Mouse (Mus musculus): ENCODE measurements at regions not wholly inside any gene's neighbourhood (a gene's known extent, or its start where the extent isn't known, plus 50 kb on each side); places are given as distances from the start of the nearest gene placed in this dataset.
A peak's percentile ranks its signal among the peaks of the same experiment; 100 is the strongest.
"Not testable (repeated sequence)": the region's sequence is repeated elsewhere in the genome, so short reads cannot be mapped to it uniquely, and the experiment has no call there.

- no peak for TF ChIP-seq POLR2A (IDR thresholded peaks at IDR 0.05; ENCODE audit: low read depth, low read length)
- no peak overlapping the region for H3K27ac ChIP-seq (ENCODE audit: insufficient read depth, low read length)
- H3K4me3 ChIP-seq (ENCODE audit: insufficient read depth, low read length) = no peak overlapping the region
- peaks cover 3% of the 10 kb centered on the region for H3K4me1 ChIP-seq (ENCODE audit: control insufficient read depth, insufficient read depth, low read length)
Observed at GRCm38 (mm10) chr1:12120926-12121325, 707.0 kb downstream of the A830018L16Rik start.

- not testable (repeated sequence) for H3K27ac ChIP-seq (ENCODE audit: insufficient read depth, low read length); H3K4me3 ChIP-seq (ENCODE audit: insufficient read depth, low read length); H3K4me1 ChIP-seq (ENCODE audit: control insufficient read depth, insufficient read depth, low read length)
Observed at GRCm38 (mm10) chr1:12126611-12127010, 712.7 kb downstream of the A830018L16Rik start.

GRCm38 (mm10) chr1:12170503-12170902 is 756.6 kb downstream of the A830018L16Rik start:
- Histone ChIP-seq H3K4me1 (ENCODE audit: control insufficient read depth, insufficient read depth, low read length) (no peaks in the 10 kb centered on the region), H3K27ac (ENCODE audit: insufficient read depth, low read length) (no peak overlapping the region), H3K4me3 (ENCODE audit: insufficient read depth, low read length) (no peak overlapping the region)
- TF ChIP-seq POLR2A (IDR thresholded peaks at IDR 0.05; ENCODE audit: low read depth, low read length) (no peak), CTCF (IDR thresholded peaks at IDR 0.05; ENCODE audit: borderline replicate concordance, insufficient read depth, low read length) (no peak)

GRCm38 (mm10) chr1:12189646-12190233 is 775.8 kb downstream of the A830018L16Rik start:
- no peak overlapping the region for H3K27ac ChIP-seq (ENCODE audit: insufficient read depth, low read length)
- TF ChIP-seq POLR2A (IDR thresholded peaks at IDR 0.05; ENCODE audit: low read depth, low read length) (no peak), CTCF (IDR thresholded peaks at IDR 0.05; ENCODE audit: borderline replicate concordance, insufficient read depth, low read length) (no peak)
- H3K4me3 ChIP-seq (ENCODE audit: insufficient read depth, low read length) = no peak overlapping the region
- no peaks in the 10 kb centered on the region for H3K4me1 ChIP-seq (ENCODE audit: control insufficient read depth, insufficient read depth, low read length)

- H3K4me1 ChIP-seq (ENCODE audit: control insufficient read depth, insufficient read depth, low read length) = no peaks in the 10 kb centered on the region
- no peak overlapping the region for H3K4me3 ChIP-seq (ENCODE audit: insufficient read depth, low read length)
- no peak for TF ChIP-seq CTCF (IDR thresholded peaks at IDR 0.05; ENCODE audit: borderline replicate concordance, insufficient read depth, low read length)
- no peak for TF ChIP-seq POLR2A (IDR thresholded peaks at IDR 0.05; ENCODE audit: low read depth, low read length)
- H3K27ac ChIP-seq (ENCODE audit: insufficient read depth, low read length) = no peak overlapping the region
Observed at GRCm38 (mm10) chr1:12192588-12192987, 778.7 kb downstream of the A830018L16Rik start.

- Histone ChIP-seq H3K4me3 (ENCODE audit: insufficient read depth, low read length) (no peak overlapping the region), H3K4me1 (ENCODE audit: control insufficient read depth, insufficient read depth, low read length) (peaks cover 2% of the 10 kb centered on the region; the same call in 1 of the 2 replicates), H3K27ac (ENCODE audit: insufficient read depth, low read length) (peak overlapping the region; percentile 9; the same call in 1 of the 2 replicates)
- TF ChIP-seq CTCF (IDR thresholded peaks at IDR 0.05; ENCODE audit: borderline replicate concordance, insufficient read depth, low read length) = no peak
- no peak for TF ChIP-seq POLR2A (IDR thresholded peaks at IDR 0.05; ENCODE audit: low read depth, low read length)
Observed at GRCm38 (mm10) chr1:12231089-12231488, 817.2 kb downstream of the A830018L16Rik start.

GRCm38 (mm10) chr1:12242090-12242489 is 828.2 kb downstream of the A830018L16Rik start:
- no peak for TF ChIP-seq POLR2A (IDR thresholded peaks at IDR 0.05; ENCODE audit: low read depth, low read length)
- TF ChIP-seq CTCF (IDR thresholded peaks at IDR 0.05; ENCODE audit: borderline replicate concordance, insufficient read depth, low read length) = no peak

GRCm38 (mm10) chr1:12282493-12282892 is 868.6 kb downstream of the A830018L16Rik start:
- Histone ChIP-seq H3K27ac (ENCODE audit: insufficient read depth, low read length) (no peak overlapping the region), H3K4me1 (ENCODE audit: control insufficient read depth, insufficient read depth, low read length) (peaks cover 5% of the 10 kb centered on the region), H3K4me3 (ENCODE audit: insufficient read depth, low read length) (no peak overlapping the region)
- TF ChIP-seq POLR2A (IDR thresholded peaks at IDR 0.05; ENCODE audit: low read depth, low read length) = no peak
- no peak for TF ChIP-seq CTCF (IDR thresholded peaks at IDR 0.05; ENCODE audit: borderline replicate concordance, insufficient read depth, low read length)

More at GRCm38 (mm10) chr1:12242090-12242489, 828.2 kb downstream of the A830018L16Rik start:
- Histone ChIP-seq H3K4me1 (ENCODE audit: control insufficient read depth, insufficient read depth, low read length) (no peaks in the 10 kb centered on the region), H3K27ac (ENCODE audit: insufficient read depth, low read length) (no peak overlapping the region), H3K4me3 (ENCODE audit: insufficient read depth, low read length) (no peak overlapping the region)

GRCm38 (mm10) chr1:12285551-12285950 is 871.6 kb downstream of the A830018L16Rik start:
- no peak for TF ChIP-seq POLR2A (IDR thresholded peaks at IDR 0.05; ENCODE audit: low read depth, low read length)
- no peak for TF ChIP-seq CTCF (IDR thresholded peaks at IDR 0.05; ENCODE audit: borderline replicate concordance, insufficient read depth, low read length)
- Histone ChIP-seq H3K27ac (ENCODE audit: insufficient read depth, low read length) (peak overlapping the region; percentile 52; the same call in 1 of the 2 replicates), H3K4me3 (ENCODE audit: insufficient read depth, low read length) (no peak overlapping the region), H3K4me1 (ENCODE audit: control insufficient read depth, insufficient read depth, low read length) (peaks cover 8% of the 10 kb centered on the region)

- no peak overlapping the region for H3K27ac ChIP-seq (ENCODE audit: insufficient read depth, low read length)
- H3K4me1 ChIP-seq (ENCODE audit: control insufficient read depth, insufficient read depth, low read length) = peaks cover 10% of the 10 kb centered on the region
- H3K4me3 ChIP-seq (ENCODE audit: insufficient read depth, low read length) = no peak overlapping the region
- TF ChIP-seq POLR2A (IDR thresholded peaks at IDR 0.05; ENCODE audit: low read depth, low read length) (no peak), CTCF (IDR thresholded peaks at IDR 0.05; ENCODE audit: borderline replicate concordance, insufficient read depth, low read length) (no peak)
Observed at GRCm38 (mm10) chr1:12286026-12286425, 872.1 kb downstream of the A830018L16Rik start.

GRCm38 (mm10) chr1:12288521-12288920 is 874.6 kb downstream of the A830018L16Rik start:
- Histone ChIP-seq H3K4me1 (ENCODE audit: control insufficient read depth, insufficient read depth, low read length) (peaks cover 11% of the 10 kb centered on the region), H3K4me3 (ENCODE audit: insufficient read depth, low read length) (no peak overlapping the region), H3K27ac (ENCODE audit: insufficient read depth, low read length) (no peak overlapping the region)
- TF ChIP-seq POLR2A (IDR thresholded peaks at IDR 0.05; ENCODE audit: low read depth, low read length) (no peak), CTCF (IDR thresholded peaks at IDR 0.05; ENCODE audit: borderline replicate concordance, insufficient read depth, low read length) (no peak)

Measured in embryonic fibroblast, embryonic 13.5 days (primary cell).